Mouse (Mus musculus): ENCODE measurements at regions not wholly inside any gene's neighbourhood (a gene's known extent, or its start where the extent isn't known, plus 50 kb on each side); places are given as distances from the start of the nearest gene placed in this dataset.

DNA sequence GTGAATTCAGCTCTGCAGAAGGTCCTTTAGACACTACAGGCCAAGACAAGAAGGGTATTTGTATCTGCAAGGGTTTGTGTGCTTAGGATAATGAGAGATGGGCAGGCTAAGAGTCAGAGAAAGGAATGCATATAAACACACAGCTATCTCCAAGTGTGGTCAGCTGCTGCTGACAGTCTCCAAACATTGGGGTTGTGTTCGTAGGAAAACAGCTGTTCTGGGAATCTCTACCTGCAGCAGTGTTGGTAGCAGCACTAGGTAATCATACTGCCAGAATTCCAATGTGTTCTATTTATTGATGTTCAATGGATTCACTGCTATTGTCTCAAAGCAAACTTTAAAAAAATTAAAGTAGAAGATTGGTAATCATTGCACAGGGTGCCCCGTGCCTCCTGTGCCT lies 931.7 kb upstream of the Fam160b2 start:
- no peak for TF ChIP-seq POLR2A (IDR thresholded peaks at IDR 0.05; ENCODE audit: borderline replicate concordance, extremely low read depth, low read depth, low read length)
- no peak for TF ChIP-seq CTCF (IDR thresholded peaks at IDR 0.05; ENCODE audit: insufficient read depth, low read length)
